Mouse (Mus musculus) ES-Bruce4 (cell line): ENCODE results near the gene Acer1.

ENCODE experiments used
- EP300 ChIP-seq: IDR thresholded peaks from 2 replicates; pipeline ENCODE4 v1.6.1; 2011; ENCODE audit warnings: low read depth, low read length; ENCODE audit not compliant: insufficient read depth
- POLR2A ChIP-seq: IDR thresholded peaks from one replicate; pipeline ENCODE4 v1.8.1; 2011; ENCODE audit warnings: low read length; ENCODE audit not compliant: insufficient read depth

- no peak for TF ChIP-seq EP300
- no peak for TF ChIP-seq POLR2A
Observed at GRCm38 (mm10) chr17:56961880-56962279, 20.0 kb downstream of the Acer1 start.
